Mouse (Mus musculus) bone marrow, adult 2 months (tissue): ENCODE results near the gene Vmn2r22.
"Not testable (repeated sequence)": the region's sequence is repeated elsewhere in the genome, so short reads cannot be mapped to it uniquely, and the experiment has no call there.

Source experiments
- CTCF ChIP-seq: fragments of 200-500 bp; IDR thresholded peaks from 2 replicates; pipeline ENCODE4 v1.5.1; 2011; ENCODE audit warnings: low read length, control low read depth; ENCODE audit not compliant: control insufficient read depth, insufficient read depth
- POLR2A ChIP-seq: fragments of 200-500 bp; IDR thresholded peaks from 2 replicates; pipeline ENCODE4 v1.6.1; 2011; ENCODE audit warnings: low read depth, mild to moderate bottlenecking, control low read depth, low read length, borderline replicate concordance; ENCODE audit not compliant: control insufficient read depth

- TF ChIP-seq CTCF, POLR2A: not testable (repeated sequence)
Measured at GRCm38 (mm10) chr6:123588368-123588767, 62.2 kb downstream of the Vmn2r22 start.
